Mouse (Mus musculus): ENCODE measurements around the gene Klhl32.
"Not testable (repeated sequence)": the region's sequence is repeated elsewhere in the genome, so short reads cannot be mapped to it uniquely, and the experiment has no call there.

The Klhl32 gene

DNA sequence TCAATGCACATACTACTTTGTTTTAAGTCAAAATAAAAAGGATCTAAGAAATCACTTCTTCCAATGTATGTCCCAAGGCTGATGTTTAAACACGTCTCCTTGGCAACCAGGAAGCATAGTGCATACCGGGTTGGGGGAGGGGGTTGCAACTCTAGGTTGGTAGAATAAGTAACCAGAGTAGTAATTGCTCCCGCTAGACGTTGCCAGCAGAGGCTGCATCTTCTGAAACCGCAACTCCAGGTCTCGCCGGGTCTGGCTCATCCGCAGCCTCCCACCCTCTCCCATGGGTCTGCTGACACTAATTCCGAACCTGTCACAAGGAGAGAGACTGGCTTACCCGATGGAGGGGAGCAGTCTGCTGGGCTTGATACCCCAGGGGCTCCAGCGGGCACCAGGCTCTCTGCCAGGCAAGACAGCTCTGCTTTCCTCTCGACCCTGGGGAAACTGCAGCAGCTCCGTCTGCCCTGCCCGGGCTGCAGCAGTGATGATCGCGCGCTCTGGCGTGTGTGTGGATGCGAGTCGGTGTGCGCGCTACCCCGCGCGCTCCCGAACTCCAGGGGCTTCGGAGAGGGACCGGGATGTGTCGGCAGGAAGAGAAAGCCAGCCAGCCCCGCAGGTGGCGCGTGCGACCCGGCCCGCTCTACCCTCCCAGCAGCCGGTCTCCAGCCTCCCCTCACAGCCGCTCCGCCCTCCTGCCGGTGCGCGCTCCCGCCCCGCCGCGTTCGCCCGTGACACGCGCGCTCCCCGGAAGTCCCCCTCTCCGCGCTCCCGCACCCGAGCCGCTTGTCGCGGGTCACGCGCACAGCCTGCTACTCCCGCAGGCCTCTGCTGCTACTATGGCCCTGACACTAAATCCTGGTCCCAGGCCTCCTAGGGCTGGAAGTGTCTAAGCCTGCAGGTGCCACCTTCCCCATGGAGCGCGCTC lies at the start of gene Klhl32:
Klhl32 (minus strand) TSS at position 724 of the 925 bp plus-strand sequence.
- DNase-seq (ENCODE audit: low spot score in 2 of 2) = peak in 1 of 2 experiments; percentile 9

DNA sequence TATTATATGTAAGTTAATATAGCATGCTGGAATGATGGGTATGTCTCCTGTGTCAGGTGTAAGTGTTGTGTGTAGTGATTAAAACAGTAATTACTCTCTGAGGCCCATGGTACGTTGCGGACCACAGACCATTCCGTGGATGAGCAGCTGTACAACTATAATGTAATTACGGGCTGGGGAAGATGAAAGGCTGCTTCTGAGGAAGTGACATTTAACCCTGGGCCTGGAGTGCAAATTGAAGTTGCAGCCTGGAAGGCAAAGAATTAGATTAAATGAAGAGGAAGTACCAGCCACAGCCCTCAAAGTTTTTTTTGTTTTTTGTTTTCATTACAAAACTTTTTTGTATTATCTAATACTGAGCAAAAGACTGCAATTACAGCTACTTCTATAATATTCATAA lies 48.2 kb upstream of the Klhl32 start:
- no peak for DNase-seq (ENCODE audit: low spot score in 2 of 2)

DNA sequence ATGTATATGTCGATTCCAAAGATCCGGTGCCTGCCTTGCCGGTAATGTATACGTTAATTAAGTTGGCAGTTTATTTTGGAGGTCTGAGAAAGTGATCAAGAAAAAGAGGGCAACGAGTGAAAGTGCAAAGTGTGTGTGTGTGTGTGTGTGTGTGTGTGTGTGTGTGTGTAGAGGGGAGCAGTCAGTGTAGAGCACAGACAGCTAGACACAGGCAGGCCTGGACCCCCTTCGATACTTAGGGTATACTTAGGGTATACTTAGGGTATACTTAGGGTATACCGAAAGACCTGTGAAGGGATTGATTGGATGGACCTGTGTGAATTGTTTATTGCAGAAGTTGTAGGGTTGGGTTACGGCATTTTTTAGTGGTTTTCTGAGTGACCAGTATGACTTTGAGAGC lies 47.7 kb upstream of the Klhl32 start:
- no peak for DNase-seq (ENCODE audit: low spot score in 2 of 2)

DNA sequence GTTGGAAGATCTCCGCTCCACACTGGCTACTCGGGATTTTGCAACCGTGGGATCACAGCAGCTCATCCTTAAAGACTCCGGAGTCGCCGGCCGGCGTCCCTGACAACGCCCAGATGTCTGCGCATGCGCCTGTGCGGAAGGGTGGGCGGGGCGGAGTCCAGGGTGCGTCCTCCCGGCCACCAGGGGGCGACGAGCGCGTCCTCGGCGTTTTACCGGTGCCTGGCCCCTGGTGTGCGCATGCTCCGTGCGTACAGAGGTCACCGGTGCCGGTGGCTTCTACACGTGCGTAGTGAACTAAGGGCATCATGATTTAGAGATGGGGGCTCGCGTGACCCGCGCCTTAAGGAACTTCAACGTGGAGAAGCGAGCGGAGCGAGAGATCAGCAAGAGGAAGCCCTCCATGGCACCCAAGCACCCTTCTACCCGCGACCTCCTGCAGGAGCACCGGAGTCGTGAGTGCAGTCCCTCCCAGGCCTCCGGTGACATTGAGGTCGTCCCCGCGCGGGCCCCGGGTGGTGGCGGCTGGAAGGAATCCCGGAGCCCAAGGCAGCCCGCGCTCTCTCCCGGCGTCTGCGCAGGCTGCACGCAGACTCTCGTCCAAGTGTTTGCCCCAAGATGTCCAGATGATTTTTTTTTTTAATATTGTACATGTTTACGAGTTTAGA lies 47.1 kb upstream of the Klhl32 start, which contains the start of gene Ndufaf4:
Ndufaf4 (plus strand) TSS at position 233 of the 665 bp plus-strand sequence.
- peak; percentile 93 to 96 for DNase-seq (ENCODE audit: low spot score in 2 of 2)

DNA sequence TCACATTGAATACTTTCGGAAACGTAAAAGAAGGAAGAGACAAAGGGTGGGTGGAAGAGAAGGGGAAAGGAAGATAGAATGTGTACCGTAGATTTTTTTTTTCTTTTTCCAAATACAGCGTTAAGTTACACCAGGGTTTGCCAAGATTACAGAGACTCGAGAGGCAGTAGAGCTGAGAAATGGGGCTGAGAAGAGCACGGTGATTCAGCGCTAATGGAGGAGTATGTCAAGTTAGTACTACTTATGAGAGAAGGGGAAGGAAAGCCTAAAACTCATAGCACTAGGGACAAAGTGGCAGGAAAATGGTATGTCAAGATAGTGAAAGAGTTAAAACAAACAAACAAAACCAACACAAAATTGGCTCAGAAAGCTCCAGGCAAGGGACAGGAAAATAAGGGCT lies 46.4 kb upstream of the Klhl32 start:
- DNase-seq (ENCODE audit: low spot score in 2 of 2) = no peak

DNA sequence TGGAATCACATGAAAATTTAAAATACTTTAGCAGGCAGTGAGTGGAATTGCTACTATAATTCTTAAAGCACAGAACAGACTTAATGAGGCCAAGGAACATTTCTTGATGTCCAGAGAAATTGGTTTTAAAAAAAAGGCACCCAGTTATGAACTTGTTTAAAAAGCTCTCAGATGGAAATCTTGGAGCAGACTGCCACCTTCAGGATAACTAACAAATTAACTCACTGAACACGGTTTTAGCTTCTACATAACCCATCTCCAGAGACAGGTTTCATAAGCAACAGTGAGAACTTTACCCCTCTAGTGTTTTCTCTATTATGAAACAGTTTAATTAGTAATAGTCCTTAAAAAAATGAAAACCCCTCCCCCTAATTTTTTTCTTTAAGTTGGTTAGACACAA lies 45.9 kb upstream of the Klhl32 start:
- DNase-seq (ENCODE audit: low spot score in 2 of 2) = peak in 1 of 2 experiments; percentile 9

DNA sequence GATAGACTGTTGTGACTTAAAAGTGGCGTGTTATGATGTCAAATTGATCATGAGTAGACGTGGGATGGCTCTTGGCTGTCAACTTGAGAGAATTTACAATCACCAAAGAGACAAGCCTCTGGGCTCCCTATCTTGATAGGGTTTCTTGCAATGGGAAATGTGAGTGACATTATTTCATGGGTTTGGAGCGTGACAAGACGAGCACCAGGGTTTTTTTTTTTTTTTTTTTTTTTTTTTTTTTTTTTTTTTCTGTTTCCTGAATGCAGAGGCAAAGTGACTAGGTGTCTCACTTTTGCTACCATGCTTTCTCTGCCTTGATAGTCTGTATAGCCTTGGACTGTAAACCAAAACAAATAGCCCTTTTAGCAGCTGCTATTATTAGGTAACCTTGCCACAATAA lies 43.7 kb upstream of the Klhl32 start:
- no peak for DNase-seq (ENCODE audit: low spot score in 2 of 2)

DNA sequence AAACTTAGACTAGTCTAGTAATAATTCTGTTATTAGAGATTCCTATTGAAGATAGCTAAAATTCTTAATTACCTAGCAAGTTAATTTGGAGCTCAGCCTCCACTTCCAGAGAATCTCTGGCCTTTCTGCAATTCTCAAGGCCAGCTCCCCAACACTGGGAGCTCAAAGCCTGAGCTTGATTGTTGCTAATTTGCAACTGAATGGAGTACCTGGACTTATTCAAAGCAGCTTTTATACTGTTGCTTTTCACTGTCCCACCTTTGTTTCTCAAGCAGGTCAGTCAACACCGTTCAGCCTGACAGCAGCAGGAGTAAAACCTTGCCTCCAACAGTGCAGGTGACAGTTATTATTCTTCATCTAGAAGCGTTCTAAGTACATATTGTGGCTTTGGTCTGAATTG lies 41.4 kb upstream of the Klhl32 start:
- not testable (repeated sequence) for DNase-seq (ENCODE audit: low spot score in 2 of 2)

DNA sequence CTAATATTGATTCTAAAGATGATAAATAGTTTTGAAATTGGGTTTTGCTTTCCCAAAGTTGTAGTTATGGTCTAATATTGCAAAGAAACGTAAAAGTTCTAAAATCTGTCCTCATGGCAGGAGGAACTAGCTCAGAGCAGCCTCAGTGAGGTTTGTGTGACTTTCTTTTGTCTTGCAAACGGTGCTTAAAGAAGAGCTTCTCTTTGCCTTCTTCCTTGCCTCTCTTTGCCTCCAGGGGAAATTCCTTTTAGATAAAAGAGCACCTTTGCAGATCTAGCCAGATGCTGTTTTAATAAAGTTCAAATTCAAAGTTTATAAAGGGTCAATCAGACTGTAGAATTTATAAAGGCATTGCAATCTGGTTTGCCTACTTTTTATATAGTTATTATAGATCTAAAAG lies 38.5 kb upstream of the Klhl32 start:
- DNase-seq (ENCODE audit: low spot score in 2 of 2) = not testable (repeated sequence)

DNA sequence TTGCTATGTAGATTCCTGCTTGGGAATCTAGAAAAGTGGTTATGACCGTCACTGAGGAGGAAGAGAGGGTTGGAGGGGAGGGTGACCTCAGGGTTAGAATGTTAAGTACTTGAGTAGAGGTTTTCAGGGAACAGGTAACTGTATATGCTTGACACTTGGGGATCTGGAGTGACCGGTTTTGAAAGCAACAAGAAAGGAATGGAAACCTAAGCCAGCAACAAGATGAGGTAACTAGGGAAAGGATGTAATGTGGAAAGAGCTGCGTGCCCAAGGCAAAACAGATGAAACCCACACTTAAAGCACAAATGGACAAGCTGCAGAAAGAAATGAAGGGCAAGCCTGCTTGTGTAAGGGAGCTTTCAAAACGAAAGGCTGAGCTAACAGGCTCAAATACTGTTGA lies 18.3 kb upstream of the Klhl32 start:
- DNase-seq (ENCODE audit: low spot score in 2 of 2) = no peak

DNA sequence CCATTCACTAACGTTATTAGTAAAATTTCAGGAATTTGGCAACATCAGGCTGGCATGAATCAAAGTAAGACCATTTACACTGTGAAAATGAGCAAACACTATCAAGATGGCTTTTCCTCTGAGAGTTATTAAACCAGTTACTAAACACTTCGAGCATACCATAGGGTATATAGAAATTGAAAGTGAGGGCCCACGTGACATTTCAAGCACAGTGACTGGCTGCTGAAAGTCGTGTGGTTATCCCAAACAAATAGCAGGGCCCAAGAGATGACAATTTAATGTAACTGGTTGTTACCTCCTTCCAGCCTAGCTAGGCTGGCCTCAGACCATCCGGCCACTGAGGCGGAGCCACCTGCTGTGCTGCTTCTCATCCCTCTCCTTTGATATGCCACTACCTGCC lies 14.8 kb upstream of the Klhl32 start:
- DNase-seq (ENCODE audit: low spot score in 2 of 2) = no peak

DNA sequence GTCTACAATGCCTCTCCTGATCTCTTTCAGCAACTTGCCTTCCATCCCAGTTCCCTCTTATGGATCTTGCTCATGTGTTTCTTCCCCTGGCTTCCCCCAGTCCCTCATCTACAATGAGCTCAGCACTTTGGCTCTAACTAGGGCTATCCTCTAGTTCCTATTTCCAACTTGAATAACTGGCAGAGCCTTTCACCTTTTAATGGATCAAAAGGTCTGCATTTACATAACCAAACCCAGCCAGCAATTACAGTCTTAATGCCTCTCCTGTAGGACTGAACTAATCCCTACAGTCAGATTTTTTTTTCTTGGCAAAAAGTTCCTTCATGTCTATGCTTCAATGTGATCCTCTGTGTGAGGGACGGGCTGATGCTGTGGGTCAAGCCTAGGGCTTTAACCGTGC lies 3.5 kb downstream of the Klhl32 start:
- DNase-seq (ENCODE audit: low spot score in 2 of 2) = no peak

DNA sequence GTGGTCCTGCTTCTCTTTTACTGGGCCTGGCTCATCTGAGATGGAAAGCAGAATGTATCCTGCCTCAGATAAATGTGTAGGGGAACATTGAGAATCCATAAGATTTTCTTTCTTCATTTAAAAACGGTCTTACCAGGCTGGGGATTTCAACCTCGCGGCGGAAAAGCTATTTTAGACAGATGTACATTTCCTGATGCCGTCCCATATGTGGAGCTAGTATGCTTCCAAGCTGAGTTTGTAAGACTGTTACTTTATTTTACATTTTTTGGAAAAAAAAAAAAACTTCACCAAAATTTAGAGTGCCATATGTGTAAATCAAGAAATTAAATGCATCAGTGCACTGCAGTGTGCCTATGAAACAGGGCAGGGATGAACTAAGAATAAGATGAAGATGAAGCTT lies 5.4 kb downstream of the Klhl32 start:
- DNase-seq (ENCODE audit: low spot score in 2 of 2) = no peak

DNA sequence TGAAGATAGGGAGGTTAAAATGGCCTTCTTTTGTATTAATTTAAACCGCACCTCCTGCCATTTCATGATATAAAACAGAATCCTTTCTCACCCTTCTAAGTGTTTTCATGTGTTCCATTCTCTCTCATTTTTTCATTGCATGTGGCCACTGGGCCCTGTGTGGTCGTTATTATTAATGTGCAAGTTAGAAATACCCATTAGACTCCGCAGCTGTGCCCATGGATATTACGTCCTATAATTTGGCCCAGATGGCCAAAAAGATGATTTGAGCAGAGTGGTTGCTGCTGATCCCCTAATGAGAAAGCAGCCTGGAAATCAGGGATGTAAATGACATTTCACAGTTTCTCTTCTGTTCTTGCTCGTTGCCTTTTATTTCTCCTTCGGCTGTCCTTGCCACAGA lies 12.4 kb downstream of the Klhl32 start:
- DNase-seq (ENCODE audit: low spot score in 2 of 2) = no peak

DNA sequence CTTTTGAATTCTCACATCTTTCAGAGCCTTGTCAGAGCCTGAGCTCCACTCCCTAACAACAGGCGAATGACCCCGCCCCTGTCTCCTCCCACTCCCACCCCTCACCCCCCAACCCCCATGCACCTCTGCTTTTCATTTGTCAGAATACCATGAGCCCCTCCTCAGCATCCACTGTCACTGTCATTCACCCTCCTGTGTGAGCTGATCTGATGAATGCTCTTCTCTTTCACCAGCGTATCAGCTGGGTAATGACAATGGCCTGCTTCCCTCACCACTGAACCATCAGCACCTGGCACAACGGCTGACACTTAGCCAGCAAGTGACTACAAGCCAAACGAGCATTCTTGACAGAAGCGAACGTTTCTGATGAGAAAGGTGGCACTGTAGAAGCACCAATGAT lies 15.4 kb downstream of the Klhl32 start:
- DNase-seq (ENCODE audit: low spot score in 2 of 2) = no peak

DNA sequence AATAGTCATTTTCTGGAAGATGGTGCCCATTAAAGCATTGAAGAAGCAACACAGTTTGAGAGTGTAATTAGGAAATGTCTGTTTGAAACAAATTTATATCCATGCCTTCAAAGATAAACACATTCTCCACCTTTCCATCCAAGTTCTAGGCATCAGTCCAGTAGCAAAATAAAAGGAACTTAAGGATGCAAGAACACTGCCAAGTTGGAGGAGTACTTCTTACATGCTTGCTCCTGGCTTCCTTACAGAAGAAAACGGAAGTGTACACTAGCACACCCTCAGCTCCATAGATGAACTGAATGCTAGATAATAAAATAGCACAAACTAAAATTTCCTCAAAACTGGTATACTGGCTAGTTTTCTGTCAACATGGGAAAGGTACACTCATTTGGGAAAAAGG lies 42.6 kb downstream of the Klhl32 start:
- DNase-seq (ENCODE audit: low spot score in 2 of 2) = no peak

DNA sequence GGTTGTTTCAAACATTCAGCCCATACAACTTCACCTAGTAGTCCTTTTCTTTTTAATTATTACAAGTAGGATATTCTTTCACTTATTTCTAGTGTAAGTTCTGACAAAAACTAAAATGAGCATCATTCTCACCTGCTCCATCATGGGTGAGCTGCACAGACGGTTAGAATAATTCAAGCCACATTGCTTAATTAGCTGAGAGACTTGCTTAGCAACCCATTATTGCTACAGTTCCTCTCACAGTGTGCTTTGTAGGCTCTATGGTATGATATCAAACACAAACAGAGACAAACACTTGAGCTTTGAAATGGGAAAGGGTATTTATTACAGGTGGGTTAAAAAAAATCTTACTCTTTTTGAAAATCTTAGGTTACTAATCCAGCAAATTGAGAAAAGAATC lies 49.0 kb downstream of the Klhl32 start:
- DNase-seq (ENCODE audit: low spot score in 2 of 2) = no peak

DNA sequence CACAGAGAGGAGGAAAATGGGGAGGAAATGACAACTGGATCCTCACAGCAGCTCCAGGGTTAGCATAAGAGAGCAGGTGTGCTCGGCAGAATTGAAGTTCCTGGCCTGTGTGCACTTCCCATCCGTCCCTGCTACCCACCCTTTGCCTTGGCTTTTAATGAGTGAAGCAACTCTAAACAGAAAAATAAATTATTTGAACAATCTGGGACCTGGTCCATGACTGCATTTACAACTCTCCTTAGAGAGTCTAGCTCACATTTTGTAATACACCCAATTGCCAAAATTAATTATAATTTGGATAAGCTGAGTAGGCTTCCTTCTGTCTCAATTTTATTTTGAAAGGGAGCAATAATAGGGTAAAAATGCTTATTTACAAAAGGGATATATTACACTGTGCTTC lies 49.6 kb downstream of the Klhl32 start:
- no peak for DNase-seq (ENCODE audit: low spot score in 2 of 2)

DNA sequence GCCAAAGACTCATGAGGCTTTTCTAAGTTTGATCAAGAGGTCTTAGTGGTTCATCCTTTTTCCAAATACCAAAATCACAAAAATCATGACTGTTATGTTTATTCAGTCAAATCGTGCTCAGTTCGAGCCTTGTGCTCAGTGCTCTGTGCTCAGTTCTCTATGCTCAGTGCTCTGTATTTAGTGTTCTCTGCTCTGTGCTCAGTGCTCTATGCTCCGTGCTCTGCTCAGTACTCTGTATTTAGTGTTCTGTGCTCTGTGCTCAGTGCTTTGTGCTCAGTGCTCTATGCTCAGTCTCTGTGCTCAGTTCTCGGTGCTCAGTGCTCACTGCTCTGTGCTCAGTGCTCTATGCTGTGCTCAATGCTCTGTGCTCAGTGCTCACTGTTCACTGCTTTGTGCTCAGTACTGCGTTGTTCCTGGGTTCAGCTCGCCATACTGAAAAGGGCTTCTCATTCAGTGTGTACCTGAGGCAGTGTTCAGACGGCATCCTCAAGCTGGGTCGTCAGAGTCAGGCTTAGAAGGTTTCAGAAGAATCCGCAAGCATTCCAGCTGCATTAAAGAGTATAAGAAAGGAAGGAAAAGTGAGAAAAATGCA lies 50.5 kb downstream of the Klhl32 start:
- no peak for DNase-seq (ENCODE audit: low spot score in 2 of 2)

DNA sequence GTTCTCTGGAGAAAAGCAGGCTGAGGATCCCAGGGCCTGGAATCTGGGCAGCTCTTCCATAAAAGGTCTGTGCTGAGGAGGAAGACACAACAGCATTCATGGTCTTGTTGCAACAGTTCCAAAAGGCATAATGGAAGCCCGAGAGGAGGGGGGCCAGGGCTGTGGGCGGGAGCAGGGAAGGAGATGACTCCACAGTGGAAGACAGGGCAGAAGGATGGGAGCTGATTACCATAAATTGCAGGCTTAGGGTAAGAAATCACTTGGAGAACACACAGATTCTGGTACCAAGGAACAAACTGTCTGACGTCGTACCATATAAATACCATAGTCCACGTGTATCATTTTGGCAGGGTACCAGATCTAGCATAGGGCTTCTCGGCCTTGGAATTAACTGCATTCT lies 51.9 kb downstream of the Klhl32 start:
- no peak for DNase-seq (ENCODE audit: low spot score in 2 of 2)

DNA sequence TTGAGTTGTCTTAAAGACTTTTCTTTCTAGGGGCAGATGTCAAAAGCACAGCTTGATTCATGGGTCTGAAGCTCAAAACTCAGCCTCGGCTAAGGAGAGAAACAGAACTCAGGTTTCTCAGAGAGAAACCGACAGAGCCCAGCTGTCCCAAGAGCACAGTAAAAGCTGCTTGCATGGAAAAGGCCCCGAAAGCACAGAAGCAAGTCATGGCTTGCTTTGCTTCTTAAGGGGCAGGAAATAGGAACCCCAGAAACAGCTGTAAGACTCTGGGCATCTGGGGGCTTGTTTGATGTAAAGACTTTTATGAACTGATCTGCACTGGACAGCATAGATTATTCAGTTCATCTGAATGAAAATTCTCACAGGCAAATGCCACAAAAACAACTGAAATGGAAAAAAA lies 53.1 kb downstream of the Klhl32 start:
- DNase-seq (ENCODE audit: low spot score in 2 of 2) = no peak

DNA sequence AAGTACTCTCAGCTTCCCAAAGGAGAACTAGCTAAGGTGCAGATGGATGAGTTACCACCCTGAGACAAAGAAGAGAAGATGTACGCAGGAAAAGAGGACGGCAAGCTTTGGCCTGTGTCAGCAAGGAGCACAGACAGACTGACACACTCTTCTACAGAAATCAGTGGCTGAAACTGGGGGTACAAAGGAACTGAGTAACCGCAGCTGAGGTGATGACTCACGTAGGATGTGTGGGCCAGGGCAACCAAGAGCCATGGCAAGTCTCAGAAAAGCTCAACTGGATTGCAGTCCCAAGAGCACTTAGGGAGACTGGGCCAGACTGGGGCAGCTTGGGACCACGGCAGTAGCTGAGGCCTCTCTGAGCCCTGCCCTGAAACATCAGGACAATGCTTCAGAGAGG lies 53.6 kb downstream of the Klhl32 start:
- no peak for DNase-seq (ENCODE audit: low spot score in 2 of 2)

DNA sequence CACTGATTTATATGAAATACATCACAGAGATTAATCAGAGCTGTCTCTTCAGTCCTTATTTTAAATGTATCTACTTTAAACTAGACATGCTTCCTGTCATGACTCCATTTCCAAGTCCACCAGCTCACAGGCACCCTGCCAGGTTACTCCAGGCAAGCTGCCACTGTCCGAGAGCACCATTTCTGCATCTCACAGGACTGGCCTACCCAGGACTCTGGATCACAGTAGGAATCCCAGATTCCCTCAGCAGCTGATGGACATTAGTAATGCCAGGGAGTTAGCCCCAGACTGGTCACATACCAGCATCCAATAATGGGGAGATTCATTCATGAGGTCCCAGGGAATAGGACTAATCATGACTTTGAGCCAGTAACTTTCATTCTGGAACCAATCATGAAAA lies 54.7 kb downstream of the Klhl32 start:
- no peak for DNase-seq (ENCODE audit: low spot score in 2 of 2)

Measured in natural killer cell, adult 2 months (primary cell).